Mouse (Mus musculus) erythroblast, adult 5-6 weeks (primary cell): Measurements from ENCODE around the gene Vapb. TPM values are rescaled to one million over a fixed set of nuclear protein-coding genes. Genes with fewer than 3 reads are reported as not detected.

Source experiments
- ATAC-seq: replicated peaks from 2 replicates; pipeline ENCODE4 v1.8.0; 2016; ENCODE audit warnings: moderate number of reproducible peaks, mild to moderate bottlenecking, moderate TSS enrichment, inconsistent platforms; ENCODE audit not compliant: poor library complexity, low FRiP score, severe bottlenecking
- total RNA-seq, 2 experiments: library from RNA; stranded (forward) in 1 of 2; stranded (reverse) in 1 of 2; fragments of 150-400 nt in 1 of 2; fragments of 200-764, 138-1000 nt in 1 of 2; gene quantifications; 2 replicates each; pipeline versions ENCODE4 v1.2.3 to v1.2.4; 2015 to 2017; ENCODE audit warnings: low replicate concordance in 2 of 2

The Vapb gene
- total RNA-seq, 2 experiments from 2014 or later, result 3.1 to 7.0 TPM

- no peak for ATAC-seq
These were observed 11.5 kb upstream of the Vapb start for GRCm38 (mm10) chr2:173725819-173726218.

- ATAC-seq, result no peak
These were observed 6.8 kb upstream of the Vapb start for GRCm38 (mm10) chr2:173730444-173730966.

GRCm38 (mm10) chr2:173734426-173734825 lies 2.9 kb upstream of the Vapb start:
- no peak for ATAC-seq

GRCm38 (mm10) chr2:173738232-173738631 lies 921 bp downstream of the Vapb start:
- ATAC-seq, result no peak

GRCm38 (mm10) chr2:173739107-173739506 lies 1.8 kb downstream of the Vapb start:
- ATAC-seq, result no peak

GRCm38 (mm10) chr2:173742090-173742489 lies 4.8 kb downstream of the Vapb start:
- ATAC-seq, result no peak

- ATAC-seq, result no peak
These were observed 5.4 kb downstream of the Vapb start for GRCm38 (mm10) chr2:173742744-173743143.

GRCm38 (mm10) chr2:173744070-173744815 lies 6.9 kb downstream of the Vapb start:
- no peak for ATAC-seq

- no peak for ATAC-seq
These were observed 11.8 kb downstream of the Vapb start for GRCm38 (mm10) chr2:173748961-173749659.

- ATAC-seq, result no peak
These were observed 18.3 kb downstream of the Vapb start for GRCm38 (mm10) chr2:173755433-173756144.

GRCm38 (mm10) chr2:173757624-173758155 lies 20.4 kb downstream of the Vapb start:
- no peak for ATAC-seq

GRCm38 (mm10) chr2:173760607-173761006 lies 23.3 kb downstream of the Vapb start:
- ATAC-seq, result no peak

GRCm38 (mm10) chr2:173764629-173765028 lies 27.3 kb downstream of the Vapb start:
- no peak for ATAC-seq

- no peak for ATAC-seq
These were observed 30.8 kb downstream of the Vapb start for GRCm38 (mm10) chr2:173767959-173768595.

- no peak for ATAC-seq
These were observed 31.9 kb downstream of the Vapb start for GRCm38 (mm10) chr2:173769183-173769582.

- ATAC-seq, result no peak
These were observed 33.3 kb downstream of the Vapb start for GRCm38 (mm10) chr2:173770620-173771019.

- no peak for ATAC-seq
These were observed 34.4 kb downstream of the Vapb start for GRCm38 (mm10) chr2:173771706-173772105.

GRCm38 (mm10) chr2:173775556-173775955 lies 38.2 kb downstream of the Vapb start:
- no peak for ATAC-seq

GRCm38 (mm10) chr2:173776108-173776507 lies 38.8 kb downstream of the Vapb start:
- no peak for ATAC-seq

- ATAC-seq, result no peak
These were observed 43.6 kb downstream of the Vapb start for GRCm38 (mm10) chr2:173780931-173781330.
